Mouse (Mus musculus) forebrain, embryonic 13.5 days (tissue): ENCODE measurements around the gene Tdrd3. TPM values are rescaled to one million over a fixed set of nuclear protein-coding genes. Genes with fewer than 3 reads are reported as not detected.

ENCODE experiments used
- ATAC-seq: fragments of 200-750 bp; cut with Nextera tagmentation; 2 replicates; pipeline ENCODE4 v1.8.0; 2017
- H3K27ac ChIP-seq: fragments of 300-500 bp; sonication (generic); 2 replicates; pipeline ENCODE4 v1.5.1; 2015; ENCODE audit warnings: inconsistent platforms, mild to moderate bottlenecking, moderate library complexity
- H3K27me3 ChIP-seq: fragments of 300-500 bp; sonication (generic); 2 replicates; pipeline ENCODE4 v1.6.1; 2015; ENCODE audit warnings: mild to moderate bottlenecking, inconsistent platforms
- H3K36me3 ChIP-seq: fragments of 300-500 bp; sonication (generic); 2 replicates; pipeline ENCODE4 v1.6.1; 2015; ENCODE audit warnings: mild to moderate bottlenecking, inconsistent platforms; ENCODE audit not compliant: poor library complexity, severe bottlenecking
- H3K4me1 ChIP-seq: fragments of 300-500 bp; sonication (generic); 2 replicates; pipeline ENCODE4 v1.6.1; 2015; ENCODE audit warnings: inconsistent platforms
- H3K4me2 ChIP-seq: fragments of 300-500 bp; sonication (generic); 2 replicates; pipeline ENCODE4 v1.6.1; 2015; ENCODE audit warnings: inconsistent platforms, mild to moderate bottlenecking, moderate library complexity
- H3K4me3 ChIP-seq: fragments of 300-500 bp; sonication (generic); 2 replicates; pipeline ENCODE4 v1.5.1; 2015; ENCODE audit warnings: mild to moderate bottlenecking, inconsistent platforms
- H3K9ac ChIP-seq: fragments of 300-500 bp; sonication (generic); 2 replicates; pipeline ENCODE4 v1.6.1; 2015; ENCODE audit warnings: mild to moderate bottlenecking, inconsistent platforms
- H3K9me3 ChIP-seq: fragments of 300-500 bp; sonication (generic); replicated peaks from 2 replicates; pipeline ENCODE4 v1.6.1; 2016; ENCODE audit warnings: inconsistent platforms
- WGBS: fragments of 180-500 bp; shearing (Covaris S2); methylation state at CpG from one replicate; pipeline ENCODE4 v1.1.7; 2015; 5-methylcytosine and 5-hydroxymethylcytosine counted together
- polyA plus RNA-seq: library from polyadenylated mRNA; unstranded; fragments of >200 nt; fragmentation: Nextera tagmentation; extraction: Ambion mirVana; gene quantifications from 2 replicates; pipeline ENCODE4 v1.2.1, GENCODE M21; 2015

Tdrd3 gene
- polyA plus RNA-seq, 1 experiment from 2014 or later = 48.1 TPM

DNA sequence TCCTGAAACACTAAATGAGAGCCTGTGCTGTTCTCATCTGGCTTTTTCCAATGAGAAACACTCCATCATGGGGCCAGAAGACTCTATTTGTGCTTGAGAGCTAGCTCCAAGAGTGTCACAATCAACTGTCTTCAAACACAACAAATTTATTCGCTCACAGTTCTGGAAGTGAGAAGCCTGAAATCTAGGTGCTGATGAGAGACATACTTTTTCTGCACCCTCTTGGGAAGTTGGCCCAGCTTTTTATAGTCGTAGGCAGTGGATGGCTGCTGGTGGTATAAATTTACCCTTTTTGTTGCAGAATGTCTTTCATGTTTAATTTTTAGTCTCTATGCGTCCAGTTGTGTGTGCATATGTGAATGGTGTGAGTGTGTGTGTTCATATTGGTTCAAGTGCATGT is 166.2 kb downstream of the Tdrd3 start:
- Histone ChIP-seq H3K27ac (no peak overlapping the region), H3K27me3 (no peaks in the 10 kb centered on the region), H3K36me3 (no peaks in the 10 kb centered on the region), H3K4me3 (no peak overlapping the region), H3K9me3 (no peaks in the 10 kb centered on the region), H3K4me2 (no peak overlapping the region), H3K4me1 (no peaks in the 10 kb centered on the region), H3K9ac (no peak overlapping the region)
- ATAC-seq = no peak
- WGBS = 89% methylated on average over 3 of the region's 3 CpGs
